Mouse (Mus musculus) lung, adult 18-20 months (tissue): ENCODE measurements around the gene Gcg.

ENCODE experiments used
- DNase-seq, 2 experiments: peaks; one replicate each; pipeline ENCODE4 v3.0.0; 2022; ENCODE audit warnings: mixed read lengths in 2 of 2

The Gcg gene

DNA sequence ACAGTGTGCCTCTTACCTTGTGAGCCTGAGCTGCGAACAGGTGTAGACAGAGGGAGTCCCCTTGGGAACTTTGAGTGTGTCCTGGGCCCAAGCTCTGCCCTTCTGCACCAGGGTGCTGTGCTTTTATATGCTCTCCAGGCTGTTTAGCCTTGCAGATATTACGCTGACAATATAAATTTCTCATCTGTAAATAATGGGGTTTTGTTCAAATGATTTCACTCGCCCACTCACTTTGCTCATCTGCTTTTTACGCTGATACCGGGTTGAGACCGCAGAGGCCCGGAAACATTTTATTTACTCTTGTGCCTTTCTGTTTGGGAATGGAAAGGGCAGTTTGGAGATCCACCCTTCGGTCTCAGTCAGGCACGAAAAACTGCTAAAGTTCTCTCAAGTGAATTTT, at the start of gene Gcg:
TSS of gene Gcg (minus strand) at position 101 of the 400 bp plus-strand sequence.
- DNase-seq, result no peak

DNA sequence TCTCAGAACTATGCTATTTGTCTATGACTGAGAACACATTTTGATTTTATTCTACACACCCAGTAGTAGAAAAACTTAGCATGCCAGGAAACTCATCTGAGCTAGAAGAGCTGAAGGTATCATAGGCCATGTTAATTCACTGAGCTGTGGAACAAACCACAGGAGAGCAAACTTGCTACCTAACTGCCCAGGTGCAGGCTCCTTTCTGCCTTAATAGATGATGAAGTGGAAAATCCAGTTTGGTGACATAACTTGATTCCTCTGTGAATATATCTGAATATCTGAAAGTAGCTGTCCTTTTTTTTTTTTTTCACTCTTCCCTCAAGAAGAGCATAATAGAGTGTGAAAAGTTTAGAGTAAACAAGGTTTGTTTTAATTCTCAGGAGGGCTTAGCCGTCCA, 47.6 kb upstream of the Gcg start:
- no peak for DNase-seq

DNA sequence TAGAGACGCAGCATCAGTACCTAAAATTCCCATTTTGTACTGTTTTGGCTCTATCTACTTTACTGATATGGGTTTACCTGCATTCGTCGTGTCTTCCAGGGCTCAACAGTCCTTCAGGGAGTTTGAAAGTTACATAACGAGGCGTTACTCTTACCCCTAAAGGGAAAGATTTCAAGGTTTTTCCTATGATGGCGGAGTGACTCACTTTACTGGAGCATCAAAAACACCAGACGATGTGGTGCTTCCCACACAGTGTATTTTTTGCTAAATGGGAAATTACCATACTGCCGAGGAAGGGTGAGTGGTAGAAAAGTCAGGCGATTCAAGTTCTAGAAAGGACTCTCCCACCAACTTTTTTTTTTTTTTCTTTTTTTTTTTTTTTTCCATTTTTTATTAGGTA, 42.9 kb upstream of the Gcg start:
- no peak for DNase-seq

DNA sequence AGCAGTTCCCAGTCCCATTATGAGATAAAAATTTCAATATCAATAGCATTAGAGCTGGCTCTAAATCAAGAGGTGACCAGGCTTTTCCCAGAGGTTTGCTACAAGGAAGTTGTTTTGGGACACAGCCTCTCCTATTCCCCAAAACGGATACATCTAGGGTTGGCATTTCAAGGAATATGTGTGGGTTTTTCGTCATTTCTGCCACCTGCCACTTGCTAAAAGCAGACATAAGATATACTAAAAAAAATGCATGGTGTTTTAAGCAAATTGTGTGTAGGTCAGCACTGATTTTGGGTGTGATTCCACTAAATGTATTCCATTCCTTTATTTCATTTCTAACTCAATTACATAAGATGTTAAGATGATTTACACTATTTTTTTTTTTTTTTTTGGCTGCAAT, 34.3 kb upstream of the Gcg start:
- no peak for DNase-seq

DNA sequence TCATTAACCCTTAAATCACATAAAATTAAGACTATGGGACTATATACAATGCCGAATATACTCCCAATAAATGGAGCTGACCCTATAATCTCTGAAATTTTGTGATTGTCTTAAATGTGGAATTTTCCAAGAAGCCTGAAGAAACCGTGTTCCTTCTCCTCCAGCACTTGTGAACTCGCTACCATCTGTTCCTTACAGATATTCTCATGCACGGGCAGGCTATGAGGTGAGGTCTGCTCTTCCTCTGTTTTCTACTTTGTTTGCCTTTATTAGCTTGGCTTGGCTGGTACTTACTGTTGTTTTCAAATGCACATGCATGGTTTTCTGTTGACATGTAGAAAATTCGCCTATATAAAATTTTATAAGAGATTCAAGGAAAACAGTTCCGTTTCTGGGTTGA, 31.0 kb upstream of the Gcg start:
- no peak for DNase-seq

DNA sequence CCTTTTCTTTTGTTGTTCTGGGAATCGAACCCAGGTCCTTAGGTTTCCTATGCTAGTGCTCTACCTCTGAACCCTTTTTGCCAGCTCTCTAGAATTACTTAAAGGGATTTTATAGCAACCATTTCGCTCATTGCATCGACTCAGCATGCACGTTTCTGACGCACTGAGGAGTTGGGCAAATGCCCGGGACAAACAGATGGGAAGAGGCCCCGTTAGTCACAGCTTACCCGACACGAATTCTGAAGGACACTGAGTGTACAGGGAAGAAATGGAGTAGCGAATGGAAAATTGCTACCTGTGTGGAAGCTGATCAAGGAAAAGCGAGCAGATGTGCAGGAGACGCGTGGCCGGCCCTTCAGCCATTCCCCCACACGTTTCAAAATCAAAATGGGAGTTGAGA, 30.0 kb upstream of the Gcg start:
- DNase-seq, result no peak

DNA sequence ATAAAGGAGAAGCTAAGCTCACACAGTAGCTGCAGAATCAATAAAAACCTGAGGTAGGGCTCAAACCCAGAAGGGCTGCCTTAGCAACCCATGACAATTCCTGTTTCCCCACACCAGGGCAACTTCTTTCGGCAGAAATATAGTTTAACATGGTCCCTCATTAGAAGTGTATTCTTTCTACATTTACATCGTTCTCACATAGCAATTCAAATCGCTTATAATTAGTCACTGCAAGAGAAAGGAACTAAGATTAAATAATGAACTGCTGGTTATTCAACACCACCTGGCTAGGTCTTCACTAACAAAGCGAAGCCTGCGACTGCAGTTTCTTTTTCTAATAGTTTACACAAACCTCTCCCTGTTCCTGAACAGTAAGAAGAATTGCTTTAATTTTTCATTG, 23.7 kb upstream of the Gcg start:
- no peak for DNase-seq

DNA sequence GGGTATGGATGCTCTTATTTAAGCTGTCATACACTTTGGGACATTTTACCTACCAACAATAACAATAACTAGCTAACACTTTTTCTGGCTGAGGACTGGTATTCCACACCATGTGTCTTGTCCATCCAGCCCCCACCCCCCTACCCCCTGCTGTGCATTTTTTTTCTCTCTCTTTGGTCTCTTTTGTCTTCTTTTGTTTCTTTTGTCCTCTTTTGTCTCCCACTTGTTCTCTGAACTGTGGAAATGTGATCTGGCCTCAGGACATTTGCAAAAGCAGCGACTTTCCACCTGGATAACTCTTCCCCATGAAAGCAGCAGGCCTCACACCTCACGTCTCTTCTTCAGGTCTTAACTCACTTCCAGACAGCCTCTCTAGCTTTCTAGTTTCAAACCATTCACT, 23.0 kb upstream of the Gcg start:
- DNase-seq, result no peak

DNA sequence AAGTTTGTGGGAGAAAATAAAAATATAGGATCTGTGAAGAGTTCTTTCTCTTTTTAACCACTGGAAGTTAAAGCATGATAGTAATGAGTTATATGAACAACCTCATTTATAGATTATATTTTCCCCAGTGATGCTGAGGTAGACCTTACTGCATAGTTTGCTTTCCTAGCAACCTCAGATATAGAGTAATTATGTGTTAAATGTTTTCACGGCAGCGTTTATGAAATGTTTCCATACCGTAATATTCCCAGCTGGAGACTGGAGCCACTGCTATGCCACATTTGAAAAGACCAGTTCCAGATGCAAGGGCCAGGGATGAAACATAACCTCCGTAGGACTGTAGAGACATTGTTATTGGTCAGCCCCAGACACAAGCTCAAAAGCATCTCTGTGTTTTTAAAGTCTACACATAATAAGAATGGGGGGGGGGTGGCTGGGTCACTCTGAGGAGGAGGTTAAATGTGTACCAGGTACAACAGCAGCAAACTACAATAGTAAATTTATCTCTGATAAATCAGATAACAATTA, 20.9 kb upstream of the Gcg start:
- DNase-seq, result no peak

DNA sequence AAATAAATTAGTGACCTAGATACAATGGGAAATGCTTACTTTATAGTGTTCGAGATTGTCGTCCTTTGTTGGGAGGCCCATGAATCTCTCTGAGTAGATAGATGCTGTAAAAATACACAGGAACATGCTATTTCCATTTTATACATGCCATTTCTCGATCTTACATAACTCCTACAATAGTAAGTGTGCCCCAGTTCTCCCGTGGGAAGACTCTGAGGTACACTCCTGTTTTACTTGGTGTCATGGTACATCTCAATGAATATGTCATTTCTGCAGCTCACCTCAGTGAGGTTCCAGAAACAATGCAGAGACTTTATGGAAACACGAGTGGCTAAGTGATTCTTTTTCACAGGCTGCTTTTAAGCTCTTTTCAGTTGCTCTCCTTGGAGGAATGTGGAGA, 19.9 kb upstream of the Gcg start:
- no peak for DNase-seq

DNA sequence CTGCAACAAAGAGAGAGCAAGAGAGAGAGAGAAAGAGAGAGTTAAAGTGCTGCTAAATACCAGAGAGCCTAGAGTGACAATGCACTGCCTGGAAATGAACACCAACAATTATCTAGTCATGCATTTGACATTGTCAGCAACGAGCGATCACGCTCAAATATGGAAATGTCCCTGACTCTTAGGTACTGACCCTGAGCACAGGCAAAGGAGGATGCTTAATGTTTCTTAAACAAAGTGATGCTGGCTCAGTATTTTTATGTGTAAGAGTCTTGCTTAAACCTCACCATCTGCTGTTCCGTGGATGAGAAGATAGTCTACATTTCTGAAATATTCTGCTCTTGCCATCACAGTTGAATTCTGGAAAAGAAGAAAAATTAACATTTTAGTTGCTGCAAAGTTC, 19.1 kb upstream of the Gcg start:
- DNase-seq, result no peak

DNA sequence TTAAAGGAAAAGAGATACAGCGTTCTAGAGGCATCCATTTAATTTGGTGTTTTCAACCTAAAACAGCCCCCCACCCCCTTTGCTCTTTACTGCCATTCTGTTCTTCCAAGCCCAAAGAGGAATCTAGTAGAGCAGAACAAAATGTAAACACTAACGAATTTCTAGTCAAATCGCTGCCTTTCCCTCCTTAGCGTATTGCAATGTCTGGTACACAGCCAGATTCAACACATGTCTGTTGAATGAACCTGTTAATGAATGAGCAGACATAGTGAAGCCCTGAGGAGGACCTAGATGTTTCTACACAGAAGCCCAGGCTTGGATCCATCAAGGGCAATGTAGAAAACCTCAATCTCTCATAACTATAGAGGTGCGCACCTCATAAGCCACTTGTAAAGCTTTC, 15.4 kb upstream of the Gcg start:
- DNase-seq, result no peak

DNA sequence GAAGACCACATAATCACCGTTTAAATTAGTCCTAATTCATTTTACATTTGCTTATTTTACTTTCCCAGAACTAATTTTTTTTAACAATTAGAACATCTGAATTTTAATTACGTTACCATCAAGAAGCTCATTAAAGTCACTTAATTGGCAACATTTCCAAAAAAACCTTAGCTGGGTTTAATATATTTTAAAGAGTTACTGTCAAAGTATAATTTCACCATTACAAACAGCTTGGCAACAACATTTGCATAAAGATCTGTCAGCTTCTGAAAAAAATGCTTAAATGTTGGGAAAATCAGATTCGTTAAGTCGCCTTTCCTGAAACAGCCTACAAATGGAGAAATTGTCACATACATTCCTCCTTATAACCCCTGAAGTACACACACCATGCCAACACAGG, 14.6 kb upstream of the Gcg start:
- DNase-seq, result no peak

DNA sequence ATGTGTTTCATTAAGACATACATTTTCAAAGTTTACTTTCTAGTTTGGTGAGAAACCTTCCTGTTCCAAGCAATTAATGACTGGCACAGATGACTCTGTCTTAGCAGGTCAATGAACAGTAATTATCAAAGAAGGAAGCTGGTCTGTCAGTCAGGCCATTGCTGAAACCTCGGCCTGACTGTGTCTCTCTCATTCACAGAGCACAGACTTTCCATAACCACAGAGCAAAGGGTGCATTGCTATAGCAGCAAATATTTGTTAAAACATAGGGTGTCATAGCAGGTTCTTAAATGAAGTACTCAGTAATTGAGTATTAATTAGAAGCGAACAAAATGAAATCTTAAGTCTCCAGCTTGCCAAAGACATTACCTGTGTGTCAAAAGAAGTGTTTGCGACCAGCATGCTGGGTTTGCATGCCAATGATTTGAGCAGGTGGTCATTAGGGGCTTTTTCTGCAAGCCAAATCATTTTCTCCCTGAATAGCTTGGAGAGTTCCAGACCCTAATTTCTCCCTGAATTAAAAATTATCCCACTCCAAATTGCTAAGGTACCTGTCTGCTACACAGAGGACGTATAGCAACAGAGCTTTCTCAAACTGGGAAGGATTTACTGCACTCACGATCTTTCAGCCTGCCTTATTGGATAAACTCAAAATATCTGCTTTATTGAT, 14.0 kb upstream of the Gcg start:
- no peak for DNase-seq

DNA sequence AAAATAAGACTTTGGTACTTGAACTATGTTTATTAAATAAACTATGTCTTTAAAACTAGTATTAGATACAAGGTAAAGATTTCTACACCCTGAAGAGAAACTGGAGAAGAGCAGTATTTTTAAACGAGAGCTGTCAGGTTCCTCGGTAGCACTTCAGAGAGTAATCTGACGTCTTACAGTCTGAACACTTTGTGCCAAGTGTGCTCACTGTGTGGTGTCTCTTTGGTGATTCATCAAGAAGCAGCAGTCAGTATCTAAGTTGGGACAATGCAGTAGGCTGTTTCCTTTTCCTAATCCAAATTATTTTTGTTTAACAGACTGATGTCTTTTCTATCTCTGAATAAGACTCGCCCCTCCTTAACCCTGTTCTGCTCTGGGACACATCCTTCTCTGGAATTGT, 12.0 kb upstream of the Gcg start:
- no peak for DNase-seq

DNA sequence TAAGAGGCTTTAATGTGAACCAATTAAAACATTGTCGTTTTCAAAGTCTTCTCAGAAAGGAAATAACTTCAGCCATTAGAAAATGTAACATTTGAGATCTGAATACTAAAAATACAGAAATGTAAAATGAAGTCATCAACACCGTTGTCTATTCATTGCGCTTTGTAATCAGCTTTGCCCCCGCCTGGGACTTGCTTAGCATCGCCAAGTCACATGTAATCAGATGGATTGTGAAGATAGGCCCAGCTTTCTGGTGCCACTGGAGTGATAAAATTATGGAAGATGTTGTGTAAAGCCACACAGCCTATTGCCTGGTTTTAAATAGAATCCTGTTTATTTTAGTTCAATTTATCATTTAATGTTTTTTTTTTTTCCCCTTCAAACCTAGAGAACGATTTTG, 6.4 kb upstream of the Gcg start:
- no peak for DNase-seq

DNA sequence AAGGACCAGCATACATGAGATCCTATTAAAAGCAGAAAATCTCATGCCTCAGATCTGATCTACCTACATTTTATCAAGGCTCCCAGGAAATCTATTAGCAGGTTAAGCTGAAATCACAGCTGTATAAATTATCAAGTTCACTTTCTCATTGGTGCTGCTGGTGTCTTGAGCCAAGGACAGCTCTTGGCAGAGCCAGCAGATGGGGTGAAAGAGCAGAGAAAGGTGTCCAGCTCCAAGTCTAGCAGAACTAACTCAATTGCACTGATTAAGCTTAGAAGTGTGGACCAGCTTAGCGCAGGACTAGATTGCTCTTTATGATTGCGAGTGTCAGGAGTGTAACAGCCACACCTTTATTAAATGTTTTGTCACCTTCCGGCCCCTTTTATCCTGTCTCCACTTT, 1.5 kb upstream of the Gcg start:
- no peak for DNase-seq

DNA sequence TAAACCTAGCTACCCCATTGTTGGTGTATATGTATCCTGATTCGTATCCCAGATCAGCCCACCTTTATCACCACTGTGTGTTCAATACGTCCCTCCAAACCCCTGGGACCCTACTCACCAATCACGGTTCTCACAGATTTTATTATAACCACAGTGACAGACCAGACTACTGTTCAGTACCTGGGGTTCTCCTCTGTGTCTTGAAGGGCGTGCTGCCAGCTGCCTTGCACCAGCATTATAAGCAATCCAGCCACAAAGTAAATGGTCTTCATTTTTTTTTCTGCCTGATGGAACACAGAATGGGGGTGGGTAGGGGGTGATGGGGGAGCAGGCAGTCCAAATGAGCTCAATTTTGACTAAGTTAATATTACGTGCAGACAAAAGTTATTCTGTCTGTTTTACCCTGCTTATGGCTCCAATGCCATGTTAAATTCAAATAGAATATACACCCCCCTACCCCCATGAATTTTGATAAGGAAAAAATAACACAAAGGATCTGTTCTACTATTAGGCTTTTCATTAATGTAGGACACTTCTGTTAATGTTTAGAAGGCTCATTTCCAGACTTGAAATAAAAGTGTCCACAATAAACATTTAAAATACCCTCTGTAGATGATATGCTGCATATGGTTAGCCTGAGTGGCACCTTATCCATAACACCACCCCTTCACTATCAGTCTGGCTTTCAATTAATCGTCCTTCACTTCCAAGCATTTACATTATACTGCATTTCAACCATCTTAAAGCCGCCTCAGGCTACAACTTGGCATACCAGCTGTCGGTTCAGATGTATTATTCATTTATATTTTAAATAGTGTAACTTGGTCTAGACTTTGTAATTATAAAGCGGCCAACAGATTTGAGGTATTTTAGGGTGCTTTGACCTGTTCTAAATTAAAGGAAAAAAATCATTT, 2.9 kb downstream of the Gcg start:
- no peak for DNase-seq

DNA sequence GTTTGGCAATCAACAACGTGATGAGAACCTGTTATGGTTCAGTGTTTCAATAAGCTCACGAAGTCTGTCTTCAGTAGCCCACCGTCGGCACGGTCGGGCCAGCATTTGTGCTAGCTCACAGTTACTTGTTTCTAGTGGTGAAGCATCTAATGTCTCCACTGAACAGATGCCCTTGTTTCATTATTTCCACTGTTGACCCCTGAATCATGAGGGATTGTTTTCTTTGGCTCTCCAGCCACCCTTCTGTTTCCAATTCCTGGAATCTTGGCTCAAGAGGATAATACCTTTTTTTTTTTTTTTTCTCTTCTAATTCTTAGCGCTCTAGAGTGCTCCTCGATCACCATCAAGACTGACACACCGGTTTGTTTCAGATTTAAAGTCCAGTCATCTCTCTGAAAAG, 13.9 kb downstream of the Gcg start:
- DNase-seq, result no peak

DNA sequence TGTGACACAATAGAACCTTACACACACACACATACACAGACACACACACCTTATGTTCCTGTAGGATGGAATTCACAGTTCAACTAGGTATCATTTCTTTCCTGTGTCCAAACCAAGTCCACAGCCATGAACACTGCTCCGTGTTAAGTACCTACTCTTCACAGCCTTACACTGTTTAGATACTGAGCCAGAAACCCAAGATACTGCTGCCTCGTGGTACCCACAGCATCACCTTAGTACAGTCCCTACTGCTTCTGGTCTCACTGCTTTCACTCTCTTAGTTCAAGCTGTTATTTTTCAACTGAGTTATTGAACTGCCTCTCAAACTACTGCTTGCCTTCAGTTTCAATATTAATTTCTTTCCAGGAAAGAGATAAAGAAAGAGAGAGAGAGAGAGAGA, 20.2 kb downstream of the Gcg start:
- DNase-seq, result no peak

DNA sequence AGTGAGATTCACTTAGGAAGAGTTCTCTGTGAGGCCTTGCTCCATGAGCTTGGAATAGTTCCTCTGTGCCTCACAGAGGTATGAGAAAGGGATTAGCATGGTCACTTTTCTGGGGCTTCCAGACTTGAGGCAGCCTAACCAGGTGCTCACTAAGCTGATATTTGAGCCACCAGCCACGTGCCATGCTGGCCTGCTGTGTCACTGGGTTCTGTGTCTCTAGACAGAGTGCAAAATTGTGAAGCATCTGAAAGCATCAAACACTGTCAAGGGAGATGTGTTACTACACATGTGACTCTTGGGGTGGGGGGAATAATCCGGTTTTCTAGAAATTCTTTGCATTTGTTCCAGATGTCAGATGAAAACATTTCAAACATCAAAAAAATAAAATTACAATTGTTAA, 21.3 kb downstream of the Gcg start:
- DNase-seq, result no peak

DNA sequence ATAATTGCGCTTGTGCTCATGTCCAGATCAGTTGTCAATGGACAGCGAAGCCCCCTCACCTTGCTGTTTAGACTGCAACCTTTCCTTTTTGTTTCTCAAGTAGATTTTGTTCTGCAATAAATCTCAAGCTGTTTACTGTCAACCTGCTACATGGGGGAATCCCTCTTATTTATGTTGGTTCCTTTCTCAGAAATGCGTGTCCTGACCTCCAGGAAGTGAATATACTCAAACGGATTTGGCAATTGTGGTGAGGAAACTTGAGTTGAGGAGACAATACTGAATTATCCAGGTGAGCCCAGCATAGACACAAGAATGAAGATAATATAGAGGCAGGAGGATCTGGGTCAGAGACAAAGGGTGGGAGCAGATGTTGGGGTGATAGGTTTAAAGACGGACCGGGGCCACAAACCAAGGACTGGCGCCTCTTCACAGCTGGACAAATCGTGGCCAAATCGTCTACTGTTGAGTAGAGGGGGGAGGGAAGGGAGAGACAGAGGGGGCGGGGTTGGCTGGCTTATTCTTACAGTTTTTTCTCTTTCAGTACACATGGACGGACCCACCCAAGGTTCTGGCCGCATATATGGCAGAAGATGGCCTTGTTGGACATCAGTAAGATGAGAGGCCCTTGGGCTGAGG, 22.5 kb downstream of the Gcg start:
- DNase-seq, result no peak

DNA sequence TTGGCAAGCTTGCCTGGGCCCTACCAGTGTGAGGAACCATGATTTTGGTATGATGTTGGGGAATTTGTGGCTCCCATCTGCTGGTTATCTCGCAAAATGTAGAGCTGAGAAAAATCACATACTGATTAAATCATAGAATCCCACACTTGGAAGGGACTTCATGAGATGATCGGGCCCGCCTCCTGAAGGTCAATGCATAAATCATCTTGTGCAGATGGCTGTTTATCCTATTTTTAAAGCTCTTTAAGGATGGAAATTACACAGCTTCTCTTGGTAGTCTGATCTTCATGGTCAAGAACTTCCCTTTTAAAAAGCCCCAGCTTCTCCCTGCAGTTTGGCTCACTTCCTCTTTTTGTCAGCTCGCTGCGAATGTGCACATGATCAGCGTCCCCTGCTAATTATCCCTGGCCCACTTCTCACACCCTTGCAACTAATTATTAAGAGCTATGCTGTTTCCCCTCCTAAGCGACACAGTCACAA, 23.2 kb downstream of the Gcg start:
- peak; percentile 12 to 15 for DNase-seq
